In genomic region chr13:20472891-20473539, GRCm38 (mm10) we compare ENCODE assay signal across 9 mouse cellular contexts.
DNase-seq lines count a peak whose midpoint lies in the region; ATAC-seq and TF ChIP-seq lines count a peak whose summit lies in the region.
"Had no signal": no experiment of that assay in that cellular context is flagged by ENCODE, and none has a peak within 500 bp of the region (broad histone marks: within the 10 kb centered on the region; RNA-seq: fewer than 3 reads in every experiment).

No protein-coding gene starts in this region.

- no peaks in the 10 kb centered on the region for H3K9me3 ChIP-seq in forebrain, postnatal 0 days (ENCODE audit: low read length)
- no peaks in the 10 kb centered on the region for H3K9me3 ChIP-seq in heart, embryonic 11.5 days (replicated peaks; ENCODE audit: control insufficient read depth, low read length)

- no peak for TF ChIP-seq CTCF in forebrain, postnatal 0 days (IDR thresholded peaks at IDR 0.05; ENCODE audit: low read depth)
- TF ChIP-seq CTCF in left cerebral cortex, adult 2 months (IDR thresholded peaks at IDR 0.05): no peak

- DNase-seq in cerebellum, adult 9-11 months: peak; percentile 76
- no peak for DNase-seq in forebrain, postnatal 0 days
- DNase-seq in left cerebral cortex, adult 2 months (ENCODE audit: extremely low spot score in 1 of 2, low spot score in 2 of 2): peak; percentile 52 to 61
- DNase-seq in retina, postnatal 1 day: peak; percentile 53
- DNase-seq in B cell, adult 2 months: no peak
- no peak for DNase-seq in gastrocnemius, postnatal 10 days
- DNase-seq: kidney, postnatal 10 days had no signal

- peak overlapping the region; percentile 83 for H3K27ac ChIP-seq in forebrain, postnatal 0 days (ENCODE audit: low read depth, low read length)
- peak overlapping the region; percentile 82 for H3K27ac ChIP-seq in left cerebral cortex, adult 2 months
- no peak overlapping the region for H3K27ac ChIP-seq in heart, embryonic 11.5 days (ENCODE audit: low read depth, low read length)

- intact Hi-C loops in left cerebral cortex, adult 2 months (cut with DNase I): loop anchor here (5.0 to 10.0 kb wide), 7 partner anchors 64 to 684 kb away; no protein-coding TSS in a partner anchor

- H3K4me3 ChIP-seq in forebrain, postnatal 0 days (ENCODE audit: low read depth, low read length): peak overlapping the region; percentile 52
- peak overlapping the region; percentile 71 for H3K4me3 ChIP-seq in left cerebral cortex, adult 2 months
- no peak overlapping the region for H3K4me3 ChIP-seq in heart, embryonic 11.5 days (ENCODE audit: low read depth, low read length)

- H3K9ac ChIP-seq in forebrain, postnatal 0 days: peak overlapping the region; percentile 57
- no peak overlapping the region for H3K9ac ChIP-seq in heart, embryonic 11.5 days (ENCODE audit: low read depth, low read length)

- H3K36me3 ChIP-seq in forebrain, postnatal 0 days (ENCODE audit: insufficient read depth): no peaks in the 10 kb centered on the region
- no peaks in the 10 kb centered on the region for H3K36me3 ChIP-seq in heart, embryonic 11.5 days (ENCODE audit: control insufficient read depth, insufficient read depth, low read length)

- 19% methylated on average over 15 of the region's 15 CpGs for WGBS in forebrain, postnatal 0 days
- 84% methylated on average over 15 of the region's 15 CpGs for WGBS in heart, embryonic 11.5 days (ENCODE audit: insufficient replicate concordance)

- H3K27me3 ChIP-seq in forebrain, postnatal 0 days (ENCODE audit: insufficient read depth, low read length): no peaks in the 10 kb centered on the region
- no peaks in the 10 kb centered on the region for H3K27me3 ChIP-seq in heart, embryonic 11.5 days (ENCODE audit: control insufficient read depth, insufficient read depth, low read length)
- H3K27me3 ChIP-seq: Patski had no signal

- peak; percentile 90 for ATAC-seq in forebrain, postnatal 0 days
- ATAC-seq in heart, embryonic 11.5 days (replicated peaks; ENCODE audit: insufficient number of reproducible peaks, low FRiP score, low TSS enrichment): no peak
- ATAC-seq: Patski had no signal

- peak overlapping the region; percentile 54 for H3K4me2 ChIP-seq in forebrain, postnatal 0 days (ENCODE audit: low read depth)
- H3K4me2 ChIP-seq in heart, embryonic 11.5 days: no peak overlapping the region

- 0 out of 2 replicates have a peak, but pooled peaks cover 9% of the 10 kb centered on the region for H3K4me1 ChIP-seq in forebrain, postnatal 0 days (ENCODE audit: insufficient read depth)
- peaks cover 3% of the 10 kb centered on the region; the same call in 1 of the 2 replicates for H3K4me1 ChIP-seq in heart, embryonic 11.5 days (ENCODE audit: control insufficient read depth, insufficient read depth, low read length)

Comparison
In these comparisons a context has a peak if more than half of its experiments do, and no peak if none do; other contexts are left out.
1. DNase-seq: peak in cerebellum, adult 9-11 months (single experiment), left cerebral cortex, adult 2 months (2 of 2) and retina, postnatal 1 day (single experiment); none in forebrain, postnatal 0 days (single experiment), B cell, adult 2 months (0 of 2) and gastrocnemius, postnatal 10 days (single experiment).